Mouse (Mus musculus) embryonic fibroblast, embryonic 13.5 days (primary cell): ENCODE data around the gene Smyd1.

ENCODE experiments used
- CTCF ChIP-seq: IDR thresholded peaks from 2 replicates; pipeline ENCODE4 v1.5.1; 2011; ENCODE audit warnings: mild to moderate bottlenecking, control low read depth, low read length, moderate library complexity, borderline replicate concordance; ENCODE audit not compliant: insufficient read depth
- POLR2A ChIP-seq: IDR thresholded peaks from 2 replicates; pipeline ENCODE4 v1.6.1; 2011; ENCODE audit warnings: low read depth, mild to moderate bottlenecking, control low read depth, low read length, moderate library complexity

GRCm38 (mm10) chr6:71164394-71164793 is 157.6 kb downstream of the Smyd1 start:
- TF ChIP-seq POLR2A (no peak), CTCF (no peak)
